Mouse (Mus musculus): Measurements from ENCODE around the gene Bdkrb2. TPM values are rescaled to one million over a fixed set of nuclear protein-coding genes. Genes with fewer than 3 reads are reported as not detected.

Gene Bdkrb2
- total RNA-seq, 2 experiments from 2014 or later, result 1.6 TPM

GRCm38 (mm10) chr12:105636551-105636950, 73.5 kb downstream of the Bdkrb2 start:
- no peak for DNase-seq
- intact Hi-C loops (cut with DNase I), result loop anchor here (10.0 kb wide), 1 partner anchor 88 kb away; no protein-coding TSS in a partner anchor

- no peak for DNase-seq
- intact Hi-C loops (cut with DNase I), result loop anchor here (10.0 kb wide), 1 partner anchor 87 kb away; no protein-coding TSS in a partner anchor
Measured at GRCm38 (mm10) chr12:105637554-105637953, 74.5 kb downstream of the Bdkrb2 start.

- no peak for DNase-seq
- intact Hi-C loops (cut with DNase I), result no loop called here
Measured at GRCm38 (mm10) chr12:105642770-105643321, 79.8 kb downstream of the Bdkrb2 start.

Other genes starting within 250 kb of the Bdkrb2 start
- not detected for gene Tunar, start 229.4 kb upstream of the Bdkrb2 start, total RNA-seq (2021)
- under 1 TPM; 0.44 to 0.55 TPM for gene D430019H16Rik, start 109.4 kb upstream of the Bdkrb2 start, total RNA-seq (2021)
- gene Bdkrb1, start 39.9 kb downstream of the Bdkrb2 start, total RNA-seq (2021), result not detected
- 1 to 10 TPM; 7.2 to 7.8 TPM for gene Gskip, start 121.6 kb downstream of the Bdkrb2 start, total RNA-seq (2021)
- 10 to 100 TPM; 19.8 to 20.4 TPM for gene Atg2b, start 122.0 kb downstream of the Bdkrb2 start, total RNA-seq (2021)
- under 1 TPM in 1 of 2 experiments, not detected in 1; 0.62 TPM for gene Ak7, start 142.8 kb downstream of the Bdkrb2 start, total RNA-seq (2021)
- 100 to 1,000 TPM; 123 to 140 TPM for gene Papola, start 221.5 kb downstream of the Bdkrb2 start, total RNA-seq (2021)